Mouse (Mus musculus): Measurements from ENCODE around the gene Vsx1. TPM values are rescaled to one million over a fixed set of nuclear protein-coding genes. Genes with fewer than 3 reads are reported as not detected.

Vsx1 gene
- polyA plus RNA-seq (2014; fragmentation: Nextera tagmentation; extraction: Ambion mirVana) = 0.31 and 0.33 TPM in 2 replicates

DNA sequence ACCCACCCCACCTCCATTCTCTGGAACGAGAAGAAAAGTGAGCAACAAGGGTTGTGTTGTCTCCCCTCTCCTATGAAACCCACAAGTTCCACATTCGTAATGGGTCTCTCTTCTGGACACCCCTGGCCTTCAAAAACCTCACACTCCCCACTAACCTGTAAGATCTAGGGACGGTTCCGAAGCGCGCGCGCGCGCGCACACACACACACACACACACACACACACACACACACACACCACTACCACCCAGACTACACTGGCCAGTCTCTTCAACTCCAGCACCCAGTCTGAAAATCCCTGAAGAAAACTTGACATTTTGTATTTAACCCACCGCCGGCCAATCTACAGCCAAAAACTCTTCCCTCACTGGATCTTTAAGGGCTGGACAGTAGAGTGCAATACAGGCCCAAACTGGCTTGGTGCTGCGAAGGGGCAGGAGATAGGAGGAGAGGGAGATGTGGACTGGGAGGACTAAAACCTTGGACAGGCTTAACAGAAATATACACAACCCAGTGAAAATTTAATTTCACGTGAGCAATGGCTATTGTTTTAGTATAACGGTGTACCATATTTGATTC is at the start of gene Vsx1:
Gene Vsx1 (minus strand): TSS at position 138 of the 578 bp plus-strand sequence.
- peak; percentile 30; the same call in 1 of the 2 replicates for ATAC-seq (ENCODE audit: low FRiP score)
- Histone ChIP-seq H3K27ac (ENCODE audit: low read depth, low read length) (no peak within 1 kb of the TSS), H3K4me1 (ENCODE audit: control insufficient read depth, insufficient read depth, low read length) (peaks cover 8% of the 10 kb centered on the region; the same call in 1 of the 2 replicates), H3K9ac (ENCODE audit: low read length) (peak within 1 kb of the TSS; percentile 41), H3K36me3 (ENCODE audit: control insufficient read depth, insufficient read depth, low read length) (no peaks in the 10 kb centered on the region), H3K4me2 (peak within 1 kb of the TSS; percentile 69), H3K4me3 (ENCODE audit: low read depth, low read length) (peak within 1 kb of the TSS; percentile 36), H3K9me3 (ENCODE audit: control insufficient read depth, low read length) (no peaks in the 10 kb centered on the region), H3K27me3 (ENCODE audit: control insufficient read depth, insufficient read depth, low read length) (peaks cover 46% of the 10 kb centered on the region)
- DNase-seq (ENCODE audit: low spot score, missing footprints) = peak; percentile 89
- 37% methylated on average over 16 of the region's 16 CpGs for WGBS

DNA sequence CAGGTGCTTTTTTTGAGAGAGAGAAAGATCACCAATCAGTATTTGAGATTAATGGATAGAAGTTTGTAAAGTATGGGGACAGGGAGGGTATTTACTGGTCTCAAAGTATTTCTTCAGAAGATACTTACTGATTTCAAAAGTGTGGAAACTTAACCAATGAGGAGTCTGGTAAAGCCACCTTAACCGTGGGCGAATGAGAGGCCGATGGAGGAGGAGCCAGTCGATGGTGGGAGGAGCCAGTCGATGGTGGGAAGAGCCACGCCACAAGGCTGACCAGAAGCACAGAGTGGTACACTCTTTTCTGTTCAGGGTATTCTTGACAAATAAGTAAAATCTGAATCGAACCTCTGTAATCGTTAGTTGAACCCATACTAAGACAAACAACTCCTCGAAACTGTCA is 48.7 kb upstream of the Vsx1 start:
- Histone ChIP-seq H3K9me3 (ENCODE audit: control insufficient read depth, low read length) (no peaks in the 10 kb centered on the region), H3K9ac (ENCODE audit: low read length) (no peak overlapping the region), H3K4me1 (ENCODE audit: control insufficient read depth, insufficient read depth, low read length) (peaks cover 5% of the 10 kb centered on the region; the same call in 1 of the 2 replicates), H3K4me2 (no peak overlapping the region), H3K27ac (ENCODE audit: low read depth, low read length) (no peak overlapping the region), H3K27me3 (ENCODE audit: control insufficient read depth, insufficient read depth, low read length) (no peaks in the 10 kb centered on the region), H3K36me3 (ENCODE audit: control insufficient read depth, insufficient read depth, low read length) (no peaks in the 10 kb centered on the region), H3K4me3 (ENCODE audit: low read depth, low read length) (no peak overlapping the region)
- ATAC-seq (ENCODE audit: low FRiP score) (no peak), DNase-seq (ENCODE audit: low spot score, missing footprints) (no peak)
- WGBS = 87% methylated on average over 9 of the region's 9 CpGs

DNA sequence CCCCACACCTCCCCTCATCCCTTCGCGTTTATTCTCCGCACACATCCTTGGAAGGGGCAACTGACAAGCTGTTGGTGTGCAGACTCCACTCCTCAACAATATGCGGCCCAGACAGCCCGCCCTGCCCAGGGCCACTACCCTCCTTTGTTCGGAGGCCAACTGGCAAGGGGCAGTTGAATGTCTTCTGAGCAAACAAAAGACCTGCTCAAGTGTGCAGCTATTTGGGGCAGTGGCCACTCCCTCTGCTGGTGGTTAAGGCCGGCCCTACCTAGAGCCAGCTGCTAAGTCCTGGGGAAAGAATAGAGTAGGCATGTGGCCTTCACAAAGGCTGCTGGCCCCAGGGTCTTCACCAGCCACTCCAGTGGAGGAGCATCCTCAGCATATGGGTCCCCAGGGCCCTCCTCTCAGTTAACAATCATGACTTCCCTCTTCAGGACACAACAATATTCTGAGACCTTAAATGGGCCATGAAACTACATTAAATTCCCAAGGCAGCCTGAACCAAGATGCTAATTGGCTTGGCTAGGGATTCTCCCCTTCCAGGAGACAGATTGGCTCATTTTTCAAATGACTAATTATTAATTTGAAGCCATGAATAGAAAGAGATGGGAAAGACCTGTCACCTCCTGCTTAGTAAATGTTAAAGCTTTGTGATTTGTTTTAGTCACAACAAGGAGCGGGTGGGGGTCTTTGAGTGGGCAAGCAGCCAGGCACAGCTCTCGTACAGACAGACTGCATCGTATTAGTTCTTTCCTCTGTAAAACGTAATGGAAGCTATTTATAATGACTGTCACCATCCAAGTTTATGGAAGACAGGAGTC is 46.8 kb upstream of the Vsx1 start:
- Histone ChIP-seq H3K4me1 (ENCODE audit: control insufficient read depth, insufficient read depth, low read length) (peaks cover 5% of the 10 kb centered on the region; the same call in 1 of the 2 replicates), H3K4me3 (ENCODE audit: low read depth, low read length) (no peak overlapping the region), H3K36me3 (ENCODE audit: control insufficient read depth, insufficient read depth, low read length) (no peaks in the 10 kb centered on the region), H3K27ac (ENCODE audit: low read depth, low read length) (no peak overlapping the region; the same call in 1 of the 2 replicates), H3K9ac (ENCODE audit: low read length) (peak overlapping the region; percentile 38; the same call in 1 of the 2 replicates), H3K4me2 (peak overlapping the region; percentile 35), H3K27me3 (ENCODE audit: control insufficient read depth, insufficient read depth, low read length) (no peaks in the 10 kb centered on the region), H3K9me3 (ENCODE audit: control insufficient read depth, low read length) (no peaks in the 10 kb centered on the region)
- 32% methylated on average over 11 of the region's 11 CpGs for WGBS
- peak; percentile 94 for DNase-seq (ENCODE audit: low spot score, missing footprints)
- ATAC-seq (ENCODE audit: low FRiP score) = peak; percentile 98

DNA sequence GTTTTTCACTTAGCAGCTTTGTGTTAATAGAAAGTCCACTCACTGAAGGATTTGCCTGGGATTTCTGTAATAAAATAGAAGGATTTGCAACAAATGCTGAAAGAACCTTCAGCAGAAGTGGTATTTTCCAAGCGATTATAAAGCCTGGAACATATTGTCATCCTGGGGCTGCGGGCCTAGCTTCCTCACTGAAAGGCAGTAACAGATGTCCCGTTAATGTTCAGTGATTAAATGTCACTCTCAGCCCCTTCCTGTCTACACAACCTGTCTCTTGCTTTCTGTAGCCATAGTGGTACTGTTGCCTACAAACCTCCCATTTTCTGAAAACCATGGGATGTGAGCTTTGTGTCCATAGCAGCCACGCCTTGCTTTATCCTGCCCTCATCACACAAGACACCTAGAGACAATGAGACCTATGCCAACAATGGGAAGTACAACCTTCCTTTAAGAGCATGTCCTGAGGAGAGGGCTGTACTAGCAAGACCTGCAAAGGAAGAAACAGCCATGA is 23.1 kb upstream of the Vsx1 start:
- no peak overlapping the region for H3K4me3 ChIP-seq (ENCODE audit: low read depth, low read length)
- no peaks in the 10 kb centered on the region for H3K27me3 ChIP-seq (ENCODE audit: control insufficient read depth, insufficient read depth, low read length)
- DNase-seq (ENCODE audit: low spot score, missing footprints) = no peak
- H3K27ac ChIP-seq (ENCODE audit: low read depth, low read length) = no peak overlapping the region
- WGBS = 81% methylated on average over 4 of the region's 4 CpGs
- H3K36me3 ChIP-seq (ENCODE audit: control insufficient read depth, insufficient read depth, low read length) = no peaks in the 10 kb centered on the region
- no peaks in the 10 kb centered on the region for H3K4me1 ChIP-seq (ENCODE audit: control insufficient read depth, insufficient read depth, low read length)
- no peaks in the 10 kb centered on the region for H3K9me3 ChIP-seq (ENCODE audit: control insufficient read depth, low read length)
- H3K4me2 ChIP-seq = no peak overlapping the region
- no peak overlapping the region for H3K9ac ChIP-seq (ENCODE audit: low read length)
- ATAC-seq (ENCODE audit: low FRiP score) = no peak

DNA sequence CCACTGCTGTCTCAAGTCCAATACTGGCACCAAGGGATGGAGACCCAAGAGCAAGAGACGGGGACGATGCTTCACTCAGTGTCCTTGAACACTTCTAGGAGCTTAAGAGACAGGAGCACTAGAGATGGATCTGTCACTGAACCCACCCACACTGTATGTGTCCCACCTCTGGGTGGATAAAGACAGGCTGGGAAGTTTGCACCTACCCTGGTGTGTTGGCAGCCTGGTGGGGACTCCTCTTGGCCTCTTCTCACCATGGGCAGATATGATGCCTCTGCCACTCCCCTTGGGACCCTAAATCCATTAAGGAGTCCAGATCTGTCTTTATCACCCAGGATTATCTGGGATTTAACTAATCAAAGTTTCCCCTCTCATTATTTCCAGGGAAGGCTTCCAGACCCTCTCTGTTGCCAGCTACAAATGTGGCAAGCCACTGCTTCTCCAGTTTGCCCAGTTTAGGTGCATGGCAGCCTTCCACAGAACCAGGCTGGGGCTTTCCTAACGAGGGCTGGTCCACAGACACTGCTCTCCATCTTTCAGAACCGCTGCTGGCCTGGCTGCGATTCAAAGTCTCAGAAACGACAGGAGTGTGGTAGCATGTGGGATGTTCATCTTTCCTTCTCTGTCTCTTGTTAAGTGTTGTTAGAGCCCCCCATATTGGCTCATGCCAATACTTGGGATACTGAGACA is 2.5 kb upstream of the Vsx1 start:
- no peak overlapping the region for H3K9ac ChIP-seq (ENCODE audit: low read length)
- H3K9me3 ChIP-seq (ENCODE audit: control insufficient read depth, low read length) = no peaks in the 10 kb centered on the region
- H3K27ac ChIP-seq (ENCODE audit: low read depth, low read length) = no peak overlapping the region
- H3K27me3 ChIP-seq (ENCODE audit: control insufficient read depth, insufficient read depth, low read length) = peaks cover 44% of the 10 kb centered on the region
- 81% methylated on average over 6 of the region's 6 CpGs for WGBS
- peaks cover 8% of the 10 kb centered on the region; the same call in 1 of the 2 replicates for H3K4me1 ChIP-seq (ENCODE audit: control insufficient read depth, insufficient read depth, low read length)
- no peak overlapping the region for H3K4me2 ChIP-seq
- no peak overlapping the region for H3K4me3 ChIP-seq (ENCODE audit: low read depth, low read length)
- DNase-seq (ENCODE audit: low spot score, missing footprints) (peak; percentile 61), ATAC-seq (ENCODE audit: low FRiP score) (no peak)
- H3K36me3 ChIP-seq (ENCODE audit: control insufficient read depth, insufficient read depth, low read length) = no peaks in the 10 kb centered on the region

DNA sequence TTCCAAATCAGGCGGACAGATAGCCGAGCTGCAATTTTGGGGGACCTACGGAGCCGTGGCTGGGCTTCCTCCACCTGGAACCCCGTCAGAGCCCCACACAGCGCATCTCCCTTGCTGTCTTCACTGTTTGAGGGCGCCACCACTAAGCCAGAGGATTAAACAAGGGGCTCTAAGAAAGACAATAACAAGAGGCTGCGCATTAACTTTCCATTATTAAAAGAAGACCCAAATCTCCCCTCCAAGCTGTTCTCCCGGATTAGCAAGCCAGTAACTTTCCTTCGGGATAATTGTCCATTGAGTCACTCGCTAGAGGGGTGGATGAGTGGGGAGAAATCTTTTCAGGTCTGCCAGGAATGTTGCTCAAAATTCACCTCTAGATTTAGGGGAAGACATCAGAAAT is 1.1 kb upstream of the Vsx1 start:
- WGBS = 3% methylated on average over 11 of the region's 11 CpGs
- peaks cover 46% of the 10 kb centered on the region for H3K27me3 ChIP-seq (ENCODE audit: control insufficient read depth, insufficient read depth, low read length)
- no peak overlapping the region for H3K4me2 ChIP-seq
- DNase-seq (ENCODE audit: low spot score, missing footprints) = peak; percentile 85
- no peak overlapping the region for H3K4me3 ChIP-seq (ENCODE audit: low read depth, low read length)
- H3K9me3 ChIP-seq (ENCODE audit: control insufficient read depth, low read length) = no peaks in the 10 kb centered on the region
- no peaks in the 10 kb centered on the region for H3K36me3 ChIP-seq (ENCODE audit: control insufficient read depth, insufficient read depth, low read length)
- H3K4me1 ChIP-seq (ENCODE audit: control insufficient read depth, insufficient read depth, low read length) = peaks cover 8% of the 10 kb centered on the region; the same call in 1 of the 2 replicates
- H3K27ac ChIP-seq (ENCODE audit: low read depth, low read length) = no peak overlapping the region
- no peak for ATAC-seq (ENCODE audit: low FRiP score)
- H3K9ac ChIP-seq (ENCODE audit: low read length) = no peak overlapping the region

DNA sequence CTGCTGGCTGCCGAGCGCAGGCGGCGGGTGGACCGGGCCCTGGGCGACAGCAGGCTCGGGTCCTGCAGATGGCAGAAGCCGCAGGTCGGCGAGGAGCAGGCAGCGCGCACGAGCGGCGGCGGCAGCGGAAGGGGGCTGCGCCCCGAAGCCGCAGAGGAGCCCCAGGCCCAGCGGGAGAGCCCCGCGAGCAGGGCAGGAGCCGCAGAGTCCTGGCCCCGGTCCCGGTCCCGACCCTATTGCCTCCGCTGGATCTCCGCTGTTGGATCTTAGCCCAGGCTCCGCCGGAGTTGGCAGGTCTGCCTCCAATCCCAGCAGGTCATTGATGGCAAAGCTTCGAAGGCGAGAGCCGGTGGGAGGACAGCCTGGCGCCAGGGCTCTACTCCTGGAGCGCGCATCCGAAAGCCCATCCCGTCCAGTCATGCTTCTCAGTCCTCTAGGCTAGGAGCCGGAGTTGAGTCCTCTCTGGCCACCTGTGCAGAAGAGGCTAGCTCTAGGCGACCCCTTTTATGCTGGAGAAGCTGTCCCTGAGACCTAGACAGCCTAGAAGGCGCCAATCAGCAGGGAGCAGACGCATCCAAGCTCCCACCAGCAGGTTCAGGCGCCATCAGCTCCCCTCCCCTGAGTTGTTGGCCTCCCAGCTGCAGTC is 496 bp downstream of the Vsx1 start:
- WGBS = 1% methylated on average over 44 of the region's 44 CpGs
- ATAC-seq (ENCODE audit: low FRiP score) = peak; percentile 56

DNA sequence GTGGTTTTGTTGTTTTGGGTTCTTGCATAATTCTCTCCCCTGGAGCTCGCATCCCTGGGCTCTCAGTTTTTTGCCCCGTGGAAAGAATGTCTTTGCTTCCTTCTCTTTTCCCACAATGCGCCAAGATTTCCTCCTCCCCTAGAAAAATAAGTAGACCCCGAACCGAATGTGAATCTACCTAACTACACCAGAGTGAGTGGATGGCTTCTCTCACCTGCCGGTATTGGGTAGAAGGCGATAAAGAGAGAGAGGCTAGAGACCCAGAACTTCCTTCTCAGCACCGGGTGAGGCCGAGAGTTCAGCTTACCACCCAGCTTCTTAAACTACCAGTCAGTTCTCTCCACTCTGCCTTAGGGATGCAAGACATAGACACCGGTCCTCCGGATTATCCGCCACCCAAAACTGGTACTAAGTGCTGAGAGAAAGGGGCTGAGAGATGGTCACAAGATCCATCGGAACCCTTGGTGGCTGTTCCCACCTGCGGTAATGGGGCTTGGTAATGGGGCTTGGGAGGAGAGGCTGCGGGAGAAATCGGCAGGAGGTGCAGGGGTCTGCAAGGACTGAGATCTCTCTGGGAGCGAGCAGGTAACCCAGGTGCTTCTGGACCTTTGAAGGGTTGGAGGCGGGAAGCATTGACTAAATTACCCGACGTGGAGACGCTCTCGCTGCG is 1.2 kb downstream of the Vsx1 start:
- H3K4me3 ChIP-seq (ENCODE audit: low read depth, low read length) = peak overlapping the region; percentile 36
- H3K4me1 ChIP-seq (ENCODE audit: control insufficient read depth, insufficient read depth, low read length) = peaks cover 8% of the 10 kb centered on the region; the same call in 1 of the 2 replicates
- H3K9me3 ChIP-seq (ENCODE audit: control insufficient read depth, low read length) = no peaks in the 10 kb centered on the region
- peaks cover 46% of the 10 kb centered on the region for H3K27me3 ChIP-seq (ENCODE audit: control insufficient read depth, insufficient read depth, low read length)
- ATAC-seq (ENCODE audit: low FRiP score) (no peak), DNase-seq (ENCODE audit: low spot score, missing footprints) (peak; percentile 90)
- WGBS = 4% methylated on average over 23 of the region's 23 CpGs
- H3K9ac ChIP-seq (ENCODE audit: low read length) = peak overlapping the region; percentile 41
- no peak overlapping the region for H3K27ac ChIP-seq (ENCODE audit: low read depth, low read length)
- H3K36me3 ChIP-seq (ENCODE audit: control insufficient read depth, insufficient read depth, low read length) = no peaks in the 10 kb centered on the region
- peak overlapping the region; percentile 69 for H3K4me2 ChIP-seq

More for the DNA sequence above, 496 bp downstream of the Vsx1 start:
- Histone ChIP-seq H3K4me1 (ENCODE audit: control insufficient read depth, insufficient read depth, low read length) (peaks cover 8% of the 10 kb centered on the region; the same call in 1 of the 2 replicates), H3K27me3 (ENCODE audit: control insufficient read depth, insufficient read depth, low read length) (peaks cover 46% of the 10 kb centered on the region), H3K4me2 (peak overlapping the region; percentile 69), H3K9ac (ENCODE audit: low read length) (peak overlapping the region; percentile 41), H3K36me3 (ENCODE audit: control insufficient read depth, insufficient read depth, low read length) (no peaks in the 10 kb centered on the region), H3K27ac (ENCODE audit: low read depth, low read length) (no peak overlapping the region), H3K4me3 (ENCODE audit: low read depth, low read length) (peak overlapping the region; percentile 36), H3K9me3 (ENCODE audit: control insufficient read depth, low read length) (no peaks in the 10 kb centered on the region)
- DNase-seq (ENCODE audit: low spot score, missing footprints) = peak; percentile 93
